ENCODE assay signal across 21 mouse cellular contexts in the genomic region with DNA sequence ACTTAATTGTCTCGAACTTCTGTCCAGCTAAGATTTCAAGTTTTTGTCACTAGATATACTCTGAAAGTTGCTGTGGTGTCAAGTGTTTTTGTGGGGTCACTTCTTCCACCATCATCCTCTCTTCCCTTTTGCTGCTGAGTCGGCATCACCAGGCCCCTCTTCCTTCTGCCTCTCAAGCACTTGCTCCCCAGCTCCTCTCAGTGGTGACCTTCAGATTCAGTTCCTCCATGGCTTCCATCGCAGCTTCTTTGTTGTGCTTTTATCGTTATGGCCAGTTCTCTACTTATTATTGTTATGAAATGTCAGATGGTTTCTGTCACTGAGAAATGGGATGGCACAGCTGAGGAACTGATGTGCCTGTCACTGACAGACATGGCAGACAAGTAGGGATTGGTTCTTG. TPM values are rescaled to one million over a fixed set of nuclear protein-coding genes. Genes with fewer than 3 reads are reported as not detected.
DNase-seq lines count a peak whose midpoint lies in the region; ATAC-seq and TF ChIP-seq lines count a peak whose summit lies in the region.
"Had no signal": no experiment of that assay in that cellular context is flagged by ENCODE, and none has a peak within 500 bp of the region (broad histone marks: within the 10 kb centered on the region; RNA-seq: fewer than 3 reads in every experiment).

No protein-coding gene starts in this region.

- peaks cover 94% of the 10 kb centered on the region for H3K36me3 ChIP-seq in forebrain, embryonic 10.5 days (replicated peaks)
- peaks cover 44% of the 10 kb centered on the region for H3K36me3 ChIP-seq in forebrain, postnatal 0 days (ENCODE audit: insufficient read depth)
- peaks cover under 1% of the 10 kb centered on the region; the same call in 1 of the 2 replicates for H3K36me3 ChIP-seq in kidney, adult 2 months (ENCODE audit: control insufficient read depth, insufficient read depth, low read length)

- no peak overlapping the region for H3K4me2 ChIP-seq in forebrain, postnatal 0 days (ENCODE audit: low read depth)
- H3K4me2 ChIP-seq: embryonic facial prominence, embryonic 12.5 days; forebrain, embryonic 12.5 days; hindbrain, embryonic 15.5 days had no signal

- no peaks in the 10 kb centered on the region for H3K4me1 ChIP-seq in forebrain, embryonic 10.5 days
- H3K4me1 ChIP-seq in forebrain, postnatal 0 days (ENCODE audit: insufficient read depth), result no peaks in the 10 kb centered on the region
- H3K4me1 ChIP-seq in kidney, adult 2 months (ENCODE audit: control insufficient read depth, insufficient read depth, low read length), result 0 out of 2 replicates have a peak, but pooled peaks cover 2% of the 10 kb centered on the region
- H3K4me1 ChIP-seq: embryonic facial prominence, embryonic 12.5 days; forebrain, embryonic 12.5 days; hindbrain, embryonic 15.5 days had no signal

- no peak for TF ChIP-seq CTCF in forebrain, postnatal 0 days (IDR thresholded peaks at IDR 0.05; ENCODE audit: low read depth)
- no peak for TF ChIP-seq CTCF in kidney, adult 2 months (conservative IDR thresholded peaks at IDR 0.05; ENCODE audit: insufficient read depth, insufficient read length, low read depth, low read length)

- no peak for ATAC-seq in forebrain, postnatal 0 days
- ATAC-seq in common myeloid progenitor, adult 5-6 weeks (replicated peaks; ENCODE audit: low read depth, poor library complexity, severe bottlenecking), result 0 out of 2 replicates have a peak, but pooled peaks have one; percentile 22
- ATAC-seq: CD4-positive, CD25-positive, alpha-beta regulatory T cell, adult 4 months; forebrain, embryonic 16.5 days; inflammation-experienced regulatory T-cells, adult 6 months; intestine, postnatal 0 days had no signal

- DNase-seq in forebrain, embryonic 10.5 days (ENCODE audit: extremely low spot score, low spot score), result peak; percentile 8
- DNase-seq in forebrain, postnatal 0 days, result no peak
- no peak for DNase-seq in kidney, adult 2 months
- no peak for DNase-seq in kidney, adult 8-10 months
- no peak for DNase-seq in adrenal gland, adult 18-20 months (ENCODE audit: low spot score in 2 of 2)
- no peak for DNase-seq in retina, postnatal 1 day
- DNase-seq: adrenal gland, postnatal 10 days; B cell, adult 2 months; cerebellum, adult 11-12 months; cerebellum, adult 9-11 months; gastrocnemius, postnatal 14 days; heart, postnatal 10 days; heart, postnatal 4 days had no signal

- H3K9me3 ChIP-seq in forebrain, embryonic 10.5 days, result no peaks in the 10 kb centered on the region
- no peaks in the 10 kb centered on the region for H3K9me3 ChIP-seq in forebrain, postnatal 0 days (ENCODE audit: low read length)
- H3K9me3 ChIP-seq: embryonic facial prominence, embryonic 12.5 days; forebrain, embryonic 12.5 days; hindbrain, embryonic 15.5 days had no signal

- no peak overlapping the region for H3K4me3 ChIP-seq in forebrain, embryonic 10.5 days
- no peak overlapping the region for H3K4me3 ChIP-seq in forebrain, postnatal 0 days (ENCODE audit: low read depth, low read length)
- H3K4me3 ChIP-seq in kidney, adult 2 months (ENCODE audit: insufficient read depth, low read depth, low read length), result no peak overlapping the region
- H3K4me3 ChIP-seq: embryonic facial prominence, embryonic 12.5 days; forebrain, embryonic 12.5 days; hindbrain, embryonic 15.5 days had no signal

- no peak for TF ChIP-seq POLR2A in kidney, adult 2 months (IDR thresholded peaks at IDR 0.05; ENCODE audit: low read depth, low read length)

- WGBS in forebrain, embryonic 10.5 days, result 85% methylated on average over 4 of the region's 4 CpGs
- WGBS in forebrain, postnatal 0 days, result 74% methylated on average over 4 of the region's 4 CpGs
- WGBS in kidney, adult 2 months, result 47% methylated on average over 4 of the region's 4 CpGs

- H3K27me3 ChIP-seq in forebrain, embryonic 10.5 days (ENCODE audit: poor library complexity, severe bottlenecking), result no peaks in the 10 kb centered on the region
- H3K27me3 ChIP-seq in forebrain, postnatal 0 days (ENCODE audit: insufficient read depth, low read length), result no peaks in the 10 kb centered on the region
- H3K27me3 ChIP-seq in kidney, adult 2 months (replicated peaks; ENCODE audit: control insufficient read depth, insufficient read depth, low read length), result no peaks in the 10 kb centered on the region
- H3K27me3 ChIP-seq: embryonic facial prominence, embryonic 12.5 days; forebrain, embryonic 12.5 days; hindbrain, embryonic 15.5 days had no signal

- no peak overlapping the region for H3K27ac ChIP-seq in forebrain, embryonic 10.5 days
- H3K27ac ChIP-seq in forebrain, postnatal 0 days (ENCODE audit: low read depth, low read length), result no peak overlapping the region
- H3K27ac ChIP-seq in kidney, adult 2 months (ENCODE audit: insufficient read depth, low read depth, low read length), result peak overlapping the region; percentile 1; the same call in 1 of the 2 replicates
- H3K27ac ChIP-seq: embryonic facial prominence, embryonic 12.5 days; forebrain, embryonic 12.5 days; hindbrain, embryonic 15.5 days had no signal

- no peak overlapping the region for H3K9ac ChIP-seq in forebrain, postnatal 0 days
- H3K9ac ChIP-seq: embryonic facial prominence, embryonic 12.5 days; forebrain, embryonic 12.5 days; hindbrain, embryonic 15.5 days had no signal

RNA-seq across cellular contexts. Expression of a gene that starts 17.9 kb away (rescaled TPM):
- polyA plus RNA-seq in forebrain, embryonic 10.5 days (2016; fragmentation: Nextera tagmentation; extraction: Ambion mirVana), result 58.1 and 59.3 TPM in 2 replicates
- 39.8 and 61.3 TPM in 2 replicates for total RNA-seq in forebrain, postnatal 0 days (2014; rRNA removed)
- polyA plus RNA-seq in forebrain, postnatal 0 days (2015; fragmentation: Nextera tagmentation; extraction: Ambion mirVana), result 12.9 and 18.8 TPM in 2 replicates
- 17.5 and 18.6 TPM in 2 replicates for polyA plus RNA-seq in kidney, adult 2 months (2012; rRNA removed)
- 21.8 and 35.6 TPM in 2 replicates for total RNA-seq in common myeloid progenitor, adult 5-6 weeks (2017)
- 10 to 100 TPM; 28.6 to 35.3 TPM for total RNA-seq in adrenal gland, adult 18-20 months (2021)

RNA-seq across cellular contexts. Expression of a gene that starts 18.0 kb away (rescaled TPM):
- 44.4 and 44.7 TPM in 2 replicates for polyA plus RNA-seq in forebrain, embryonic 10.5 days (2016; fragmentation: Nextera tagmentation; extraction: Ambion mirVana)
- 17.3 and 19.9 TPM in 2 replicates for total RNA-seq in forebrain, postnatal 0 days (2014; rRNA removed)
- polyA plus RNA-seq in forebrain, postnatal 0 days (2015; fragmentation: Nextera tagmentation; extraction: Ambion mirVana), result 6.6 and 8.1 TPM in 2 replicates
- polyA plus RNA-seq in kidney, adult 2 months (2012; rRNA removed), result 15.6 and 16.3 TPM in 2 replicates
- 23.9 and 32.5 TPM in 2 replicates for total RNA-seq in common myeloid progenitor, adult 5-6 weeks (2017)
- total RNA-seq in adrenal gland, adult 18-20 months (2021), result 10 to 100 TPM; 17.8 to 18.9 TPM
